ENCODE assay signal across 12 mouse cellular contexts in the genomic region with DNA sequence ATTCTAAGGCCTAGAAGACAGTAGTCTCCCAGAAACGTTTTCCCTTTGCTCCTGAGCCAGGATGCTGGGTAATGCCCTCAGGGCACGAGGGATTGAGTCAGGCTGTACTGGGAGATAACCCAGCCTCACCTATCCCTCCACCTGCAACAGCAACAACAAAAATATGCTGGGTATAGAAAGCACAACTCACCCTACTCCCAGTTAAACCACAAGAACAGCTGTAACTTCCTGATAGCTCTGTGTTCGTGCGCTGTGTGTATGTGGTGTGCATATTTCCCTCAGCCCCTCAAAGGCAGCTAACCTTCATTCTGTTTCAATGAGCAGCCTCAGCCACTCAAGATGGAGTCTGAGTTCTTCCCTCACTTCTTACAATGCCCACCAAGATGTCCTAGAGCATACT. TPM values are rescaled to one million over a fixed set of nuclear protein-coding genes. Genes with fewer than 3 reads are reported as not detected.
A peak's percentile ranks its signal among the peaks of the same experiment; 100 is the strongest.
DNase-seq lines count a peak whose midpoint lies in the region; ATAC-seq lines count a peak whose summit lies in the region.
"Had no signal": no experiment of that assay in that cellular context is flagged by ENCODE, and none has a peak within 500 bp of the region (broad histone marks: within the 10 kb centered on the region; RNA-seq: fewer than 3 reads in every experiment).

No protein-coding gene starts in this region.

- DNase-seq in heart, embryonic 10.5 days (ENCODE audit: low spot score), result no peak
- no peak for DNase-seq in heart, adult 8-10 months (ENCODE audit: low spot score)
- DNase-seq in CD4-positive helper T cell, adult 2 months (ENCODE audit: low read depth, low spot score), result peak; percentile 45
- no peak for DNase-seq in retina, postnatal 1 day
- no peak for DNase-seq in left cerebral cortex, postnatal 10 days (ENCODE audit: extremely low spot score in 1 of 2, low spot score in 2 of 2)
- DNase-seq: cerebellum, postnatal 25 days; left cerebral cortex, postnatal 4 days had no signal

- no peak overlapping the region for H3K4me2 ChIP-seq in hindbrain, embryonic 12.5 days (replicated peaks)
- H3K4me2 ChIP-seq: neural tube, embryonic 12.5 days had no signal

- intact Hi-C loops in left cerebral cortex, postnatal 10 days (cut with DNase I), result no loop called here

- no peak overlapping the region for H3K9ac ChIP-seq in hindbrain, embryonic 12.5 days
- H3K9ac ChIP-seq: neural tube, embryonic 12.5 days had no signal

- H3K27me3 ChIP-seq in heart, embryonic 10.5 days (ENCODE audit: insufficient read depth, poor library complexity, severe bottlenecking), result no peaks in the 10 kb centered on the region
- no peaks in the 10 kb centered on the region for H3K27me3 ChIP-seq in hindbrain, embryonic 12.5 days
- H3K27me3 ChIP-seq: neural tube, embryonic 12.5 days had no signal

- H3K36me3 ChIP-seq in heart, embryonic 10.5 days, result peaks cover 95% of the 10 kb centered on the region
- peaks cover 53% of the 10 kb centered on the region for H3K36me3 ChIP-seq in hindbrain, embryonic 12.5 days

- H3K4me1 ChIP-seq in heart, embryonic 10.5 days, result peaks cover 74% of the 10 kb centered on the region
- peaks cover 16% of the 10 kb centered on the region for H3K4me1 ChIP-seq in hindbrain, embryonic 12.5 days

- no peak overlapping the region for H3K27ac ChIP-seq in heart, embryonic 10.5 days
- H3K27ac ChIP-seq in hindbrain, embryonic 12.5 days, result no peak overlapping the region
- H3K27ac ChIP-seq: macrophage; neural tube, embryonic 12.5 days had no signal

- H3K4me3 ChIP-seq in heart, embryonic 10.5 days, result 0 out of 2 replicates have a peak overlapping the region, but pooled peaks have one; percentile 72
- no peak overlapping the region for H3K4me3 ChIP-seq in hindbrain, embryonic 12.5 days
- H3K4me3 ChIP-seq: neural tube, embryonic 12.5 days had no signal

- peak; percentile 61 for ATAC-seq in granulocyte monocyte progenitor cell, adult 5-6 weeks (replicated peaks; ENCODE audit: poor library complexity, severe bottlenecking)
- peak; percentile 34; the same call in 1 of the 2 replicates for ATAC-seq in monocyte, adult 5-6 weeks (replicated peaks; ENCODE audit: insufficient number of reproducible peaks, low FRiP score, low TSS enrichment, poor library complexity, severe bottlenecking)
- ATAC-seq in hindbrain, embryonic 12.5 days (ENCODE audit: low FRiP score), result no peak

- WGBS in heart, embryonic 10.5 days, result 67% methylated on average over 4 of the region's 4 CpGs
- WGBS in hindbrain, embryonic 12.5 days, result 82% methylated on average over 4 of the region's 4 CpGs

- H3K9me3 ChIP-seq in heart, embryonic 10.5 days, result peaks cover 16% of the 10 kb centered on the region
- H3K9me3 ChIP-seq in hindbrain, embryonic 12.5 days (replicated peaks), result peaks cover 28% of the 10 kb centered on the region

RNA-seq across cellular contexts. Expression of gene Igf2r, which starts 23.7 kb away (rescaled TPM):
- 141 and 272 TPM in 2 replicates for polyA plus RNA-seq in heart, embryonic 10.5 days (2016; fragmentation: Nextera tagmentation; extraction: Ambion mirVana)
- total RNA-seq in heart, adult 8-10 months (2022), result 100 to 1,000 TPM; 103 to 124 (median 118) TPM
- 0.04 and 0.73 TPM in 2 replicates for total RNA-seq in granulocyte monocyte progenitor cell, adult 5-6 weeks (2014; fragmentation: Nextera tagmentation)
- total RNA-seq in granulocyte monocyte progenitor cell, adult 5-6 weeks (2017), result 0.78 and 1.5 TPM in 2 replicates
- total RNA-seq in monocyte, adult 5-6 weeks (2017), result 19.7 to 53.8 TPM (median 24.1 TPM) in 3 replicates
- 27.5 and 30.4 TPM in 2 replicates for polyA plus RNA-seq in hindbrain, embryonic 12.5 days (2016; fragmentation: Nextera tagmentation; extraction: Ambion mirVana)
- 10 to 100 TPM; 24.9 to 25.6 TPM for total RNA-seq in left cerebral cortex, postnatal 10 days (2021)
